Mouse (Mus musculus) left cerebral cortex, adult 18-20 months (tissue): ENCODE measurements at regions not wholly inside any gene's neighbourhood (a gene's known extent, or its start where the extent isn't known, plus 50 kb on each side); places are given as distances from the start of the nearest gene placed in this dataset.

ENCODE experiments used
- DNase-seq, 2 experiments: peaks; one replicate each; pipeline ENCODE4 v3.0.0; 2021 to 2022; ENCODE audit warnings: low spot score in 2 of 2, mixed read lengths in 1 of 2

DNA sequence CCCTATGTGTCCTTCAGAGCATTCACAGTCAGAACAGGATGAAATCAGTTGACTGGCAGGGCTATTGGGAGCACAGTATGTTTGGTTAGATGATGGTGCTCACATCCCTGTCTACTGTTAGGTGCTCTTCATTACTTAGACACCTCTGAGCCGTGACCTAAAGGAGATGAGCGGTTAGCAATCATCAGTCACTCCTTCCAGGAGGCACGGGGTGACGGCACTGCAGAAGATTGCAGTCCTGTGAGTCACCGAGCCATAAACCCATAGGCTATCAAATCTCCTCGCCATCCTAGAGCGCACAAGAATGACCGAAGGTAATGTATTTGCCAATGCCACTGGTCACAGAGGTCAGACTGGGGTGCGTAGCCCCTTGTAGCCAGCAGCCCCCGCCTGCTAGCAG is 176.8 kb upstream of the Arl4c start:
- DNase-seq = no peak

DNA sequence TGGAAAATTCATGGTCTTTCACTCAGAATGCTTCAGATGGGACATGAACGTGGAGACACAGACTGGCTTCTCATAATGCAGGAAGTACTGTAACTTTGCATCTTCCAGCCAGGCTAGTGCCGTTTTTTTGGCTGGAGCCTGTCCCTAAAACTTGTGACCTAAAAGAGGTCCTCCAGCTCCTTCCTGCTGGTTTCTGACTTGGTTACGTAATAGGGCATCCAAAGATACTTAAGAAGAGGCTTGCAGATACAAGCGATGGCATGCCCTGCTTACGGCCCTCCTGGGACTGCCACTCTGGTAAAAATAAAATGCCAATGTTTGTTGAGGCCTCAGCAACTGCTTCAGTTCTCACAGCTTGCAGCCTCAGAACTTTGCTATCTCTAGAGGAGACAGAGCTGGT is 177.3 kb upstream of the Arl4c start:
- no peak for DNase-seq

DNA sequence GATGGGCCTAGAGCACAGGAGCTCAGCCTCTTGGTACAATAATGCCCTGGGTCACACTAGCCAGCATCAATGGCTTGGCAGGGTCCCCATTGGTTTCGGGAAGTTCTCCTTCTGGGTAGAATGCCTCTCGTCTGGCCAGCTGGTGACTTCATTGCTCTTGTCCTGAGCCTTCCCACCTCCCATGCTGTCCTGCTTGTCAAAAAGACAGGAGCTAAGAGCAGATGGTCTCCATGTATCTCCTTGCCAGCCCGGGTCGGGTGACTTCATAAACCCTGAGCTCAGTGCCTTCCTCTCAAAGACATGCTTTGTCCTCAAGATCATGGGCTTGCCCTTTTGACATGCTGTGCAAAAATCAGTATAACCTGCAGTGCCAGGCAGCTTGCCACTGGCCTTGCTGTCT is 179.2 kb upstream of the Sh3bp4 start:
- no peak for DNase-seq

DNA sequence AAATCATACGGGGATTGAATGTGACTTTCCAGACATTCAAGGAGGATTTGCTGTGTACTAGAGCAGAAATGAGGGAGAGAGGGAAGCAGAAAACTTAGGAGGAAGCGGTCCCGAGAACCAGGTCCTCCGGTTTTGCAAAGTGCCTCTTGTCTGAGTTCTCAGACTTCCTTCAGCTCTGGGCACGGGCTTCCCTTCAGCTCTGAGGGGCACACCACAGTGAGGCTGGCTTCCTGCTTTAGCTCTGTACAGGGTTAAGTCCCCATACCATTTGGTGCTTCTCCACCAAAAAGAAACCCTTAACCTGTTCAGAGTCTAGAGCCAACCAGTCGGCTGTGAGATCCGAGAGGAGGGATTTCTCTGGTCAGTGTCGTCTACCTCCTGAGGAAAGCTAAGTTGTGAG is 167.8 kb upstream of the Sh3bp4 start:
- no peak for DNase-seq

DNA sequence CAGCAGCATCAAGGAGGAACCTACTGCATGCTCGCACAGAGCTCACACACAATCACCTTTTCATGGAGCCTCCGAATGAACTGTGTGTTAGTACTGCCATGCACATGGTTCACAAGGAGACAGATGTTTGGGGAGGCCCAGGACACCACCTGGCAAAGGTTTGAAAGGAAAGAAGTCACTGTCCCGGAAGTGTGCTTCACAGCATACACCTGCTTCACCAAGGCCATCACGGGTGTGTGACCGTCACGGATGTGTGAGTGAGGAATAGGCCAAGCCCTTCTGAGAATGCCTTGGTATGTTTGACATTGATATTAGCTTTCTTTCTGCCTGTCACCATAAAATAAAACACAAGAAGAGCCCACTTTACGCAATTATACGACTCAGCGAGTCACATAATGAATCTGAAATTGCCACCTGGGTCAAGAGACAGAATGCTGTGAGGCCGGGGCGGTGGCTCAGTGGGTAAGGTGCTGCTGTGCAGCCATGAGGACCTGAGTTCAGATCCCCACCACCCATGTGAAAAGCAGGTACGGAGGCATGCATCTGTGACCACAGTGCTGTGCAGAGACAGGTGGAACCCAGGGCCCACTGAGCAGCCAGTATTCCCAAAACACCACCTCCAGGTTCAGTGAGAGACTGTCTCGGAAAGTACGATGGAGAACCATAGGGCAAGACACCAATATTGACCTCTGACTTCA is 162.3 kb upstream of the Sh3bp4 start:
- no peak for DNase-seq

DNA sequence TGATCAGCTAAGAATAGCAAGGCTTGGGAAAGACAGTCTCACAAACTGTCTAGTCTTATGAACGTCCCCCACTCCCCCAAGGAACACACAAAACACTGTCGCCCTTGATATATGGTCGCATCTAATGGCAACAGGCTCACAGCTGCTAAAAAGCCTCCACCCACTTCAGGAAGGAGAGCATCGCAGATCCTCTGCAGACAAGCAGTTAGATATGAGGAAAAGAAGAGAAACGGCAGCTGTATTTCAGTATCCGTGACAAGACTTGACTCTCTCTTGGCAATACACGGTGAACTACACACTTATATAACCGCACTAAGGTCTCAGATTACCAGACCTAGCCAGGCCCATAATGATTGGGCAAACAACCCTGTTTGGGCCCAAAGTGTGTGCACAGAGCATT is 161.5 kb upstream of the Sh3bp4 start:
- no peak for DNase-seq

DNA sequence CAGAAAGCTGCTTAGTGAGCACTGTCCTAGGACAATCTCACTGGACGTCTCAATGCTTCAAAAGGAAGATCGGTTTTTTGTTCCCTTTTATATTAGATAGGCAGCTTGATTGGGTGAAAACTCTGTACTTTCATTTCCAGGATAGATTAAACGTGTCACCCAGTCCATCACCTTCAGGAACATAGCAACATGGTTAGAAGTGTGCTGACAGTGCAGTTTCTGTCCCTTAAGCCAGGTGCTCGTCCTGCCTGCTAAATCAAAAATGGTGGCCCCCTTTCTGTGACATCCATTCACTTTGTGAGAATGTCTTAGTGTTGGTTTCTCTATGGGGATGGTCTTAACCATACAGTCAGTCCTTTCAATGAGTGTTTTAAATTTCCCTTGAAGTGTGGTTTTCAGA is 160.9 kb upstream of the Sh3bp4 start:
- no peak for DNase-seq

DNA sequence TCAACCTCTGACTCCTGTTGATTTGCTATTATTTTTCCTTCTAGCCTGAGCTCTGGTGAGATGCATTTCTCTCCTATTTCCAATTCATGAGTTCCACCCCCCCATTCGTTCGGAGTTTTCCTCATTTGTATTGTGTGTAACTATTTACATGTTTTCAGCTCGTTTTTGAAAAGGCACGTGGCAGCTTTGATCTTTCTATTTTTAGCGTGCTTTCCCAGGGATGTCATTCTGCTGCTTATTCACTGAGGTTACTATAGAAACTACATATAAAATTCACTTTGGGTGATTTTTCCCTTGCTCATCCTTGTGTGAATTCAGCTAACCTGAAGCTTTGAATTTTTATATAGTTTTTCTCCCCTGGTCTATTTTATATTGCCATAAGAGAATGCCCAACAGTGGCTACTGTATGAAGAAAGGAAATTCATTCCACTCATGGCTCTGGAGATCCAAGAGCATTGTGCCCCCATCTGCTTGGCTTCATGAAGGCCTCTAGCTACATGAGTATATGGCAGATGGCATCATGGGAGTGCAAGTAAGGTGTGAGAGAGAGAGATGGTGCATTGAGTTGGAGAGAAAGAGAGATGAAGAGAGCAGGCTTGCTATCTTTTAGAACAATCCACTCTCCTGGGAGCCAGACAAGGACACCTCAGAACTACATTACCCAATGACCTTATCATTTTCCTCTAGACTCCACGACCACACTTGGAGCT is 160.2 kb upstream of the Sh3bp4 start:
- DNase-seq = no peak

DNA sequence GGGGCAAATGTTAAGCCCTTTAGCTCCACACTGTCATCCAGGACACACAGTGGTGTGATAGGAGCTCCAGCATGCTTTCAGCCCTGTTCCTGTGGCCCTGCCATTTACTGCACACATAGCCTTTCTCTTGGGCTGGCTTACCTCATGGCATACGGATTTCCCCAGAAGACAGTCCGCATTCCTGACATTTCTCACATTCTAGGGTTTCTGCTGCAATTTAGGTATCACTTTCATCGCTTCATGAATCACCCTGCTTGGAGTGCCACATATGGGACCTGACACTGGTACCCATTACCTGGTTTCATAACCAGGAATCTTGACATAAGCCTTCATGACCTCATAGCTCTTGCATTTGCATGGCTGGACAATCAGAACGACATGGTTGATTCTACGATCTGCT is 158.5 kb upstream of the Sh3bp4 start:
- no peak for DNase-seq

DNA sequence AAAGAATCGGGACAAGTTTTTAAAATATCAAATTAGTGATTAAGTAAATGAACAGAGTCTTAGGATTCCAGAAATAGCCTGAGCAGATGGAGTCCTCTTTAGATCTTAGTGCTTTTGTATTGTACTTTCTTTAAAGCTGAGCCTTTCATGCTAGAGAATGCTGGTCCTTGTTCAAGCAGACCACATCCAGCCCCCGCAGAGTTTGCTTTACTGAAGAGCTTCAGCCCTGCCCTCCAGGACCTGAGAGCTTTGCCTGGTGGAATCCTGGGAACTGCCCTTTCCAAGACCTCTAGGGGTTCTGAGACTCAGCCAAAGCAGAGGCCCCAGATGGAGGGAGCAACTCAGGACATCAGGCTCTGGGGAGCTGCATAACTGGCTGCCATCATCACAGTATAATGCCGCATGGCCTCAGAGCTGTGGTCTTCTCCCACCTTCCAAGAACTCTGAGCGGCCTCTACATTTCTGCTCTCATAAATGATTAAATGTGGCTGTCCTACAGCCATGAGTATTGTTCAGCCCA is 153.6 kb upstream of the Sh3bp4 start:
- no peak for DNase-seq

DNA sequence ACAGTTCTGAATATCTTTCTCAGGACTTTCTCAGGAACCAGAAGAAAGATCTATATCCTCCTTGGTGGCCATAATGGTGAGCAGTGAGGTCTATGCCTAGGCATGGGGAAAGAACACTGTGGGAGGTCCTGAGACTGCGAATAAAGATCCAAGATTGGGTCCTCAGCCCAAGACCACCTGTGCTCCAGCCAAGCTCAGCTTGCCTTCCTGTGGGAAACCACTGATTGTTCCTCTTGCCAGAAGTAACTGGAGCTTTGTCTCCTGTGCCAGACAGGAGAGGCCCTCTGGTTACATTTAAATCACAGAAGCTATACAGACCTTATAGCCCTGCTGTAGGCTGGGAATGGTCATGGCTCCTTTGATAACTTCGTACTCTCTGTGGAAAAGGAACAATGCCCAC is 148.8 kb upstream of the Sh3bp4 start:
- no peak for DNase-seq

DNA sequence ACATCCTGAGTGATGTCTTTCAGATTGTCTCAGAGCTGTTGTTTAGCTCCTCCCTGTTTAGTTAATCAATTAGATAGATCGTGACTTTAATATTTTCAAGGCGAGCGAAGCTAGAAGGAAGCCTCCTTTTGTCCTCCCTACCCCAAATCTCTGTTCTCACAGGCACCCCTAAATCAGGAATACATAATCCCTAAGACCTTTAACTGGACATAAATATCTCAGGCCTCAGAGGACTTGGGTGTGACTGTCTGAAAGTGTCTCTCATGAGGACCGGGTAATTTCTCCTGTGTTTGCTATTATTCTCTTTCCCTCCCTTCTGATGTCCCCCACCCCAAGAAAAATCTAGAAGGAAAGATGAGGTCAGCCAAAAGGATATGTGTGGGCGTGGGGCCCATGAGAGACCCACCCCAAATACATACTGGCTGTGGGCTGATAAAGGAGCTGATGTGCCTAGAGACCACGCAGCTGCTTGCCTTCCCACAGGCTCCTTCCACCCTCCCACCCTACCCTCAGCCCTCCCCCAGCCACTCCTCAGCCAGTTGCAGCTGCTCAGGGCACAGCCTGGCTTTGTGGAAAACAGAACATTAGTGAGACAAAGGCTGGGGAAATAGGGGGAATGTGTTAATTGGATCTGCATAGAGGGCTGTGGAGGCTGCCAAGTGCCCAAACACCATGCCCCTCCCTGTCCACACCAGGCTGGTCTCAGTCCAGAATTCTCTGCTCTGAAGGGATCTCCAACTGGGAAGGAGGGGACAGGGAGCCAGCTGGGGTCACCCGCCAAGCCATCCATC is 146.2 kb upstream of the Sh3bp4 start:
- no peak for DNase-seq

DNA sequence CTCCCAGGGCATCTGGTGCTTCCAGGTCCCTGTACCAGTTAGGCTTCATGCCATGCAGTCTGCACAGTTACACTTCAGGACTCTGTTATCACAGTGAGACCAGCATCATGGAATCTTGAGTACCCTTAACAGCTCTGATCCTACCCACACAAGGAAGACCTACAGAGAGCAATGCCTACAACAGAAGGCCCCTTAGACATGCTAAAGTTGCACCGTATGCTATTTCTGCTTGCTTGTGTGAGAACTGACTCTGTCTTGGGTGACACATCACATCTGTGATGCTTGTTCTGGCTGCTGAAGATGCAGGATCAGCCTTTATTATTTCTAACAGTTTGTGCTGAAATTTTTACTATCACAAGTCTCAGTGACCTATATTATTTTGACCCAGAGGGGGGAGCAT is 135.0 kb upstream of the Sh3bp4 start:
- DNase-seq = no peak

DNA sequence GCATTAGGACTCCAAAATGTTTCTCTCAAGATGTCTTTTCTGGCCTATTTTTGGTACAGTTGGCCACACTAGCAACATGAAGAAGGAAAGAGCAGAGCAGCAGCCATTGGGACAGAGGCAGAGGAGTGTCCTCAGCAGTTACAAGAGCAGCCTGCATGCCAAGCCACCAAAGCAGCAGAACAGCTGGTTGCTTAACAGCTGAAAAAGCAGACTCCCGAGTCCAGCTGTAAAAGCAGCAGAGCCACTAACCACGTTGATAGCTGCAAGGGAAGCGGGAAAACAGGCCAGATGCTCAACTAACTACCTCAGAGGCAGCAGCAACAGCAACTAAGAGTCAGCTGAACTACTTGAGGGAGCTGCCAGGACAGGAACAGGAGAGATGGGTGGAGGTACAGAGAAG is 134.4 kb upstream of the Sh3bp4 start:
- DNase-seq = no peak

DNA sequence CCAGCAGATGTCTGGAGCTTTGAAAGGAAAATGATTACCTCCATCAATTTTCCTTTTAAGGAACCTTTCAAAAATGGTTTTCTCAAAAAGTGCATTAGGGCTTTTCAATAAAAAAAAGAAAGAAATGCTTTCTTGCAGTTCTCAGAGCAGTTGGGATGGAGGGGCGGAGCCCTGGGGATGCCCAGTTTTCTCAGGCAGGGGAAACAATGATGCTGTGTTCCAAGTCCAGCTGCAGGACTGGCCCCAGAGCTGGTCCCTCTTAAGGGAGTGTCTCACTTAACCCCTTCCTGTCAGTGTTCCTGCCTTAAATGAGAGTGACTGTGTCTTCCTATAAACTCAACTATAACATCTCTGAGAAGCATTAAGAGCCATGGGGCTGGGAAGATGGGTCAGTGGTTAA is 132.9 kb upstream of the Sh3bp4 start:
- no peak for DNase-seq

DNA sequence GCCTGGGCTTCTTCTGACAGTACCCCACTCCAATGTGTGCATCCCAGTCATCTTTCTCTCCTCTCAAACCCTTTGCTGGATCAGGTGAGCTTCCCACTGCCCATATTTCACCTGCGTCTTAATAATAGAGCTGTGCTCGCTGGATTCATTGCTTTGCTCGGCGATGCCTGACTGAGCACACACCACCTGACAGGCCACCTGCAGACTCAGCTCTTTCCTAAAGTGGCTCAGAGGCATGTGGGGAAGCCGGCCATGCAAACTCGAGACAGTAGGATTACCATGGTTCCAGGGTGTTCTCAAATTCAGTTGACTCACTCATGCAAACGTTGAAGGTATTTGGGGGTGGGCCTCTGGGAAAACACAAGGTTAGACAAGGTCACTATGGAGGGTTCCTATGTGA is 131.8 kb upstream of the Sh3bp4 start:
- no peak for DNase-seq

DNA sequence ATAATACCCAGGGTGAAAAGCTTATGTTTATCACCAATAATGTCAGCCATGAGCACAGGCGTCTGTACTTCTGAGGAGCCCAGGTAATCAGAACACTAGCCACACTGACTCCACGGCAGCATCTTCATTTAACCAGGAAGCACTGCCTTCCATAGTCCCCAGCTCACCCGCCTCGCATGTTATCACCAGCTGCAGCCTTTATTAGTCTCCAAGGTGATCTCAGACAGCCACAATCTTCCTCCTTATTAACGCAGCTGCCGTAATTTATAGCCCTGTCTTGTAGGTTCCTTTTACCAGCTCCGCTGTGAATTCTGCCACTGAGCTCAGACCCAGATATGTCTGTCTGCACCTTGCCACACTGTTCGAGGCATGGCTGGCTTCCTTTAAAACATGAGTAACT is 127.2 kb upstream of the Sh3bp4 start:
- no peak for DNase-seq

DNA sequence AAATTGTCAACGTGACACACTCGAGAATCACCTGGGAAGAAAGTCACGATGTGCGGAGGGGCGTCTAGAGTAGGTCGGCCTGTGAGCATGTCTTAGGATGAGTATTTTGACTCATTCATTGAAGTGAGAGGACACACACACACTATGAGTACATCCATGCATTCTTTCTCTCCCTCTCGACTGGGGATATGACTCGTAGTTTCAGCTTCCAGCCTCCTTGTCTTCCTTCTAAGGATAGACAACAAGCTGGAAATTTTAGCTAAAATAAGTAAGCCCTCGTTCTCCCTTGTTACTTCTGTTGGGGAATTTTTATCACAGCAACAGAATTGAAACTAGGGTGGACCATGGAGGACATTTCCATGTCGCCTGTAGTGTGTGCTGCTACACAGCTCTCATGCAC is 124.3 kb upstream of the Sh3bp4 start:
- no peak for DNase-seq

DNA sequence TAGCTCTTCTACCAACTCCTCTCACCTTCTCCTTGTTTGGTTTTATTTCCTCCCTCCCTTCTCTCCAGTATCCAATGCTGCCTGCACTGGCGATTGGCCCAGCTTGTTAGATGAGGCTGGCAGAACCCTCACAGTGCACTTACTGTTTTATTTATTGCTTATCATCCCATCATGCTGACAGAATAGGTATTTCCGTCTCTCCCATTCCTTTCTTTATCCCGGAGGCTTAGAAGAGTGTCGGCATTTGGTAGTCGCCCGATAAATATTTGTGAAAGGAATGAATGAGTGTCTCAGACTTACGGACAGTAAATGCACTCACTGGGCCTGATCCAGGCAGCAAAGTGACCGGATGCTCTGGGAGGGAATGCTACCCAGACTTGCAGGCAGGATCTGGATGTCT is 123.8 kb upstream of the Sh3bp4 start:
- DNase-seq = no peak

DNA sequence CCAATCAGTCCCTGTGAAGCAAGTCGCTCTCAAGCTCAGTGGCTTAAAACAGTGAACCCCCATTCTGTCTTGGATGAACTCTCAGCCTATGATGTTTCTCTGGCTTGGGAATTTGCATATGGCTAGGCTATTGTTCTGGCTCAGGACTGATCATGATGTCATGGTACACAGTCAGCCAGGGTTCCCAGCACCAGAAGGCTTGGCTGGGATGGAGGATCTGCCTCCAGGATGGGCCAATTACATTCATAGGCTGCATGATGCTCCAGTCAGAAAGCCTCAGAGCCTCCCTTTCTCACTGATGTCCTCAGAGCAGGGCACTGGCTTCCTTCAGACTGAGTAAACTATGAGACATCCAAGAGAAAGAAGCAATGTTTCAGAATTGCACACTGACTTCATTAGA is 120.3 kb upstream of the Sh3bp4 start:
- no peak for DNase-seq

DNA sequence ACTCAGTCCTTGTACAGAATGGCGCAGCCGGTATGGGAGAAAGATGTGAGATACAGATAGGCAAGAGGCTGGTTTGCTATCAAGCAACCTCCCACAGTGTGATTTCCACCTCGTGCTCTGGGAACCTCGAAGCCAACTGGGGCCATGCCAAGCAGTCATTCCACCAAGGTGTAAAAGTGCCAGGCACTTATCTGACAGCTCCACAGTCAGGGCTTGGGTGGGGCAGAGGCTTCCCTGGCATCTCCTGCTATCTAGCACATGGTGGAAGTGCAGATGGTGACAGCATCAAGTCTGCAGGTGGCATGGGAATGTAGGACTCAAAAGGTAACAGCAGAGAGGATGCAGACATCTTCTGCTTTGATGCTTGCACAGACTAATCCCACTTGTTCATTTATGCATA is 116.7 kb upstream of the Sh3bp4 start:
- no peak for DNase-seq

DNA sequence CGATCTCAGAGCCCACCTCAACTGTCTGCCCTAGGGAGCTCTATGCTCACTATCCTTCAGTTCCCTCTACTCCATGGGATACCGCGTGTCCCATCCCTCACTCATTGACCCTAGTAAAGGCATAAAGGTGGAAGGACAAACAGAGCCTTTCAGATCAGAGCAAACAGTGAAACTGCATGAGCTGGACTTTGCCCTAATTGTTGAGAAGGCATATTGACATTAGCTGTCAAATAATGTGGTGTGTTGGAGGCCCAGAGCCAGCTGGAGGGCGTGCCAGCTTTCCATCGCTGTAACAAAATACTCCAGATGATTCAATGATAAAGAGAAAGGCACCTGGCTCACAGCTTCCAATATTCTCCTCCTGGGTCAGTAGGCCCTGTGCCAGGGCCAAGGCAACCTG is 115.4 kb upstream of the Sh3bp4 start:
- no peak for DNase-seq
